Mouse (Mus musculus) erythroblast, embryonic 14.5 days (primary cell): ENCODE measurements around the gene Sfmbt1. TPM values are rescaled to one million over a fixed set of nuclear protein-coding genes. Genes with fewer than 3 reads are reported as not detected.
A peak's percentile ranks its signal among the peaks of the same experiment; 100 is the strongest.
"Not testable (repeated sequence)": the region's sequence is repeated elsewhere in the genome, so short reads cannot be mapped to it uniquely, and the experiment has no call there.

ENCODE experiments used
- H3K27me3 ChIP-seq: 2 replicates; pipeline ENCODE4 v1.6.1; 2012; ENCODE audit warnings: inconsistent platforms; ENCODE audit not compliant: control insufficient read depth
- H3K36me3 ChIP-seq: 2 replicates; pipeline ENCODE4 v1.6.1; 2012; ENCODE audit warnings: mild to moderate bottlenecking, inconsistent platforms; ENCODE audit not compliant: control insufficient read depth
- H3K4me1 ChIP-seq: 2 replicates; pipeline ENCODE4 v1.6.1; 2012; ENCODE audit warnings: inconsistent platforms; ENCODE audit not compliant: control insufficient read depth
- H3K4me3 ChIP-seq: replicated peaks from 2 replicates; pipeline ENCODE3; 2012; ENCODE audit warnings: moderate library complexity, mild to moderate bottlenecking, inconsistent platforms
- H3K9me3 ChIP-seq: 2 replicates; pipeline ENCODE4 v1.6.1; 2012; ENCODE audit warnings: low read length, inconsistent platforms, mixed read lengths; ENCODE audit not compliant: control insufficient read depth
- GATA1 ChIP-seq: IDR thresholded peaks from 2 replicates; pipeline ENCODE4 v1.6.1; 2012; ENCODE audit warnings: low read length, inconsistent platforms, mixed read lengths
- TAL1 ChIP-seq: IDR thresholded peaks from 3 replicates; pipeline ENCODE4 v1.6.1; 2012; ENCODE audit warnings: low read length, inconsistent platforms, mixed read lengths
- polyA plus RNA-seq: library from polyadenylated mRNA; stranded (reverse); fragments of >175 nt; gene quantifications from 2 replicates; pipeline ENCODE4 v1.2.3, GENCODE M21; 2012

The Sfmbt1 gene
- polyA plus RNA-seq, 1 experiment: 0.13 TPM

- Histone ChIP-seq H3K36me3 (peaks cover 2% of the 10 kb centered on the region), H3K4me1 (peaks cover 33% of the 10 kb centered on the region), H3K9me3 (no peaks in the 10 kb centered on the region), H3K4me3 (no peak overlapping the region), H3K27me3 (peaks cover 13% of the 10 kb centered on the region)
- TF ChIP-seq GATA1: no peak
- no peak for TF ChIP-seq TAL1
These were observed 880 bp upstream of the Sfmbt1 start for GRCm38 (mm10) chr14:30713769-30714168.

- no peaks in the 10 kb centered on the region for H3K9me3 ChIP-seq
- peaks cover 13% of the 10 kb centered on the region for H3K27me3 ChIP-seq
- TF ChIP-seq TAL1: no peak
- TF ChIP-seq GATA1: no peak
- H3K36me3 ChIP-seq: peaks cover 3% of the 10 kb centered on the region
- peak overlapping the region; percentile 72 for H3K4me3 ChIP-seq
- H3K4me1 ChIP-seq: peaks cover 36% of the 10 kb centered on the region
These were observed 985 bp downstream of the Sfmbt1 start for GRCm38 (mm10) chr14:30715618-30716050.

- TF ChIP-seq GATA1: no peak
- TF ChIP-seq TAL1: no peak
- H3K27me3 ChIP-seq: peaks cover 13% of the 10 kb centered on the region
- peaks cover 3% of the 10 kb centered on the region for H3K36me3 ChIP-seq
- H3K4me1 ChIP-seq: peaks cover 34% of the 10 kb centered on the region
- peak overlapping the region; percentile 72 for H3K4me3 ChIP-seq
- no peaks in the 10 kb centered on the region for H3K9me3 ChIP-seq
These were observed 1.7 kb downstream of the Sfmbt1 start for GRCm38 (mm10) chr14:30716051-30716952.

- H3K4me3 ChIP-seq: peak overlapping the region; percentile 72
- H3K27me3 ChIP-seq: peaks cover 13% of the 10 kb centered on the region
- H3K9me3 ChIP-seq: no peaks in the 10 kb centered on the region
- TF ChIP-seq GATA1: no peak
- TF ChIP-seq TAL1: no peak
- peaks cover 34% of the 10 kb centered on the region for H3K4me1 ChIP-seq
- peaks cover 3% of the 10 kb centered on the region for H3K36me3 ChIP-seq
These were observed 2.3 kb downstream of the Sfmbt1 start for GRCm38 (mm10) chr14:30716953-30717285.

- H3K36me3 ChIP-seq, H3K9me3 ChIP-seq, H3K4me3 ChIP-seq: not testable (repeated sequence)
- peaks cover 34% of the 10 kb centered on the region for H3K4me1 ChIP-seq
- peaks cover 13% of the 10 kb centered on the region for H3K27me3 ChIP-seq
These were observed 4.0 kb downstream of the Sfmbt1 start for GRCm38 (mm10) chr14:30718696-30719095.

- no peak for TF ChIP-seq GATA1
- no peak for TF ChIP-seq TAL1
- H3K4me1 ChIP-seq: peaks cover 35% of the 10 kb centered on the region
- peaks cover 3% of the 10 kb centered on the region for H3K36me3 ChIP-seq
- no peak overlapping the region for H3K4me3 ChIP-seq
- H3K27me3 ChIP-seq: peaks cover 9% of the 10 kb centered on the region
- H3K9me3 ChIP-seq: no peaks in the 10 kb centered on the region
These were observed 4.9 kb downstream of the Sfmbt1 start for GRCm38 (mm10) chr14:30719514-30719913.

- Histone ChIP-seq H3K9me3 (no peaks in the 10 kb centered on the region), H3K36me3 (peaks cover 3% of the 10 kb centered on the region), H3K4me1 (peaks cover 22% of the 10 kb centered on the region), H3K27me3 (no peaks in the 10 kb centered on the region), H3K4me3 (no peak overlapping the region)
- no peak for TF ChIP-seq GATA1
- TF ChIP-seq TAL1: no peak
These were observed 7.2 kb downstream of the Sfmbt1 start for GRCm38 (mm10) chr14:30721850-30722249.

GRCm38 (mm10) chr14:30722406-30722805 lies 7.8 kb downstream of the Sfmbt1 start:
- Histone ChIP-seq H3K4me3 (no peak overlapping the region), H3K9me3 (no peaks in the 10 kb centered on the region), H3K36me3 (peaks cover 3% of the 10 kb centered on the region), H3K27me3 (no peaks in the 10 kb centered on the region), H3K4me1 (peaks cover 19% of the 10 kb centered on the region)
- TF ChIP-seq TAL1: no peak
- TF ChIP-seq GATA1: no peak

GRCm38 (mm10) chr14:30731896-30732295 lies 17.2 kb downstream of the Sfmbt1 start:
- Histone ChIP-seq H3K4me3 (no peak overlapping the region), H3K36me3 (peaks cover 7% of the 10 kb centered on the region)
- TF ChIP-seq TAL1 (no peak), GATA1 (no peak)

GRCm38 (mm10) chr14:30734665-30735064 lies 20.0 kb downstream of the Sfmbt1 start:
- Histone ChIP-seq H3K4me3 (no peak overlapping the region), H3K9me3 (no peaks in the 10 kb centered on the region), H3K4me1 (peaks cover 15% of the 10 kb centered on the region), H3K36me3 (peaks cover 8% of the 10 kb centered on the region), H3K27me3 (no peaks in the 10 kb centered on the region)
- no peak for TF ChIP-seq TAL1
- no peak for TF ChIP-seq GATA1

More at GRCm38 (mm10) chr14:30731896-30732295, 17.2 kb downstream of the Sfmbt1 start:
- Histone ChIP-seq H3K4me1 (peaks cover 15% of the 10 kb centered on the region), H3K9me3 (no peaks in the 10 kb centered on the region), H3K27me3 (no peaks in the 10 kb centered on the region)
